Mouse (Mus musculus) liver, adult 2 months (tissue): ENCODE data around the gene Hoxb3.

ENCODE experiments used
- CTCF ChIP-seq: fragments of 200-500 bp; IDR thresholded peaks from 2 replicates; pipeline ENCODE4 v1.5.1; 2011; ENCODE audit warnings: low read depth, low read length, control low read depth
- POLR2A ChIP-seq: fragments of 200-500 bp; IDR thresholded peaks from 2 replicates; pipeline ENCODE4 v1.6.1; 2011; ENCODE audit warnings: low read length, control low read depth; ENCODE audit not compliant: insufficient read depth; ENCODE audit errors: extremely low read depth

DNA sequence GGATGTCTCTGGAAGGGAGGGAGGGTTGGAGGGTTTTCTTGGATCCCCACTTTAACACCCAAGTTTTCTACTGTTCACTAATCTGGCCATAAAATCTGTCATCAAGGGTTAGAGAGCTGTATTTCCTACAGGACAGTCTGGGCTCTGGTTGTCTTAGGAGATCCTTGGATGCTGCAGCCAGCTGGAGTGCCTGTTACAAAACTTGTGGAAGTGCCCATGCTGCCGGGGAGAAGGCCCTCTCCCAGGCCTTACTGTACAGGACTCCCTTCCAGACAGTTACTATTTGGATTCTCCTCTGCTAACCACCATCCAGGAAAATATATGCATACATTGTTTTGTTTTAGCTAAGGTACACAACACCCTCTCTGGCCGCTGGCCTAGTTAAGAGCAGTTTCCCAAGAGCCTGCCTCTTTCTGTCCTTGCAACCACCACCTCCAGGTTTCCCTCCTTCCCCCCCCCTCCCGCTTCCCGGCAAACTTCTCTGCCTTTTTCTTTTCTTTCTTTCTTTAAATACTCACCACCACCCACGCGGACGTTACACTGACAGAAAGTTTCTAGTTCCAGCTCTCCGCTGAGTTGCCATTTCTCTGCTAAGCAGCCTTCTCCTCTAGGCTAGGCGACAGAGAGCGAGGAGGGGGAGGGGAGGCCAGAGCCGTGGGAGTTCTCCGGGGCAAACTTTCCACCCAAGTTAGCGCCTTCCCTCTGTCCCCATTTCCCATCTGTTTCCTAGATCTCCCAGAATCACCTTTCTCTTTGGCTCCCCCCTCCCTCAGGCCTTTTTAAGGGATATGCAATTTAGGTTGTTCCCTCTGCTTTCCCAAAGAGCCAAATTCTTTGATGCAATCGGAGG, 26.6 kb downstream of the Hoxb3 start:
- TF ChIP-seq CTCF (no peak), POLR2A (no peak)
